In genomic region chr5:135009590-135010319, GRCm38 (mm10) we compare ENCODE assay signal across 8 mouse cellular contexts. TPM values are rescaled to one million over a fixed set of nuclear protein-coding genes. Genes with fewer than 3 reads are reported as not detected.
A peak's percentile ranks its signal among the peaks of the same experiment; 100 is the strongest.
DNase-seq lines count a peak whose midpoint lies in the region; ATAC-seq lines count a peak whose summit lies in the region.

No protein-coding gene starts in this region.

- WGBS in hindbrain, embryonic 16.5 days: 0% methylated on average over 32 of the region's 37 CpGs

- no peaks in the 10 kb centered on the region for H3K27me3 ChIP-seq in hindbrain, embryonic 16.5 days (replicated peaks; ENCODE audit: control insufficient read depth, insufficient read depth, low read length)

- H3K4me1 ChIP-seq in hindbrain, embryonic 16.5 days (ENCODE audit: control insufficient read depth, insufficient read depth, low read depth, low read length): peaks cover 18% of the 10 kb centered on the region

- H3K9ac ChIP-seq in hindbrain, embryonic 16.5 days (ENCODE audit: low read depth, low read length): peak overlapping the region; percentile 79

- no peaks in the 10 kb centered on the region for H3K9me3 ChIP-seq in hindbrain, embryonic 16.5 days (ENCODE audit: control insufficient read depth, low read length)

- H3K4me2 ChIP-seq in hindbrain, embryonic 16.5 days (ENCODE audit: low read length): peak overlapping the region; percentile 68

- H3K4me3 ChIP-seq in hindbrain, embryonic 16.5 days (ENCODE audit: low read length): peak overlapping the region; percentile 75

- peak; percentile 84 for DNase-seq in T-cell, adult 2 months (ENCODE audit: low spot score)
- DNase-seq in cerebellum, postnatal 36 days: peak; percentile 78 to 83
- peak; percentile 91 to 92 for DNase-seq in frontal cortex, postnatal 36 days (ENCODE audit: low spot score in 2 of 2)
- DNase-seq in left cerebral cortex, adult 8-10 months (ENCODE audit: low spot score in 2 of 2): peak; percentile 80 to 87
- DNase-seq in right cerebral cortex, adult 18-20 months: peak; percentile 89
- peak; percentile 78 for DNase-seq in urinary bladder, postnatal 25 days (ENCODE audit: low spot score)

- peak overlapping the region; percentile 99 for H3K27ac ChIP-seq in hindbrain, embryonic 16.5 days (ENCODE audit: low read depth, low read length)

- ATAC-seq in hindbrain, embryonic 16.5 days: peak; percentile 86
- ATAC-seq in megakaryocyte, adult 5-6 weeks (ENCODE audit: poor library complexity, severe bottlenecking): peak; percentile 44

- H3K36me3 ChIP-seq in hindbrain, embryonic 16.5 days (ENCODE audit: control insufficient read depth, insufficient read depth, low read length): no peaks in the 10 kb centered on the region

RNA-seq across cellular contexts. Expression of gene Abhd11, which starts 0.8 kb away (rescaled TPM):
- polyA plus RNA-seq in hindbrain, embryonic 16.5 days (2015; fragmentation: Nextera tagmentation; extraction: Ambion mirVana): 73.3 and 82.1 TPM in 2 replicates
- 10 to 100 TPM; 35.2 to 39.9 (median 36.7) TPM for total RNA-seq in left cerebral cortex, adult 8-10 months (2022)
- total RNA-seq in megakaryocyte, adult 5-6 weeks (2015): 52.5 and 55.0 TPM in 2 replicates
- total RNA-seq in megakaryocyte, adult 5-6 weeks (2017): 22.9 and 32.7 TPM in 2 replicates

RNA-seq across cellular contexts. Expression of gene Stx1a, which starts 13.5 kb away (rescaled TPM):
- 147 and 162 TPM in 2 replicates for polyA plus RNA-seq in hindbrain, embryonic 16.5 days (2015; fragmentation: Nextera tagmentation; extraction: Ambion mirVana)
- total RNA-seq in left cerebral cortex, adult 8-10 months (2022): 100 to 1,000 TPM; 239 to 271 (median 248) TPM
- total RNA-seq in megakaryocyte, adult 5-6 weeks (2015): 0.09 TPM in 1 of 2 replicates, not detected in the other
- not detected in 2 replicates for total RNA-seq in megakaryocyte, adult 5-6 weeks (2017)

RNA-seq across cellular contexts. Expression of gene Cldn3, which starts 23.7 kb away (rescaled TPM):
- polyA plus RNA-seq in hindbrain, embryonic 16.5 days (2015; fragmentation: Nextera tagmentation; extraction: Ambion mirVana): 4.2 and 4.6 TPM in 2 replicates
- under 1 TPM in 2 of 4 experiments, not detected in 2; 0.50 to 0.93 TPM for total RNA-seq in left cerebral cortex, adult 8-10 months (2022)
- total RNA-seq in megakaryocyte, adult 5-6 weeks (2015): not detected in 2 replicates
- not detected in 2 replicates for total RNA-seq in megakaryocyte, adult 5-6 weeks (2017)

RNA-seq across cellular contexts. Expression of gene Dnajc30, which starts 54.2 kb away (rescaled TPM):
- 44.0 and 45.3 TPM in 2 replicates for polyA plus RNA-seq in hindbrain, embryonic 16.5 days (2015; fragmentation: Nextera tagmentation; extraction: Ambion mirVana)
- total RNA-seq in left cerebral cortex, adult 8-10 months (2022): 10 to 100 TPM; 40.1 to 43.0 (median 42.0) TPM
- total RNA-seq in megakaryocyte, adult 5-6 weeks (2015): 15.5 and 16.3 TPM in 2 replicates
- total RNA-seq in megakaryocyte, adult 5-6 weeks (2017): 3.5 and 10.0 TPM in 2 replicates

RNA-seq across cellular contexts. Expression of gene Bud23, which starts 55.0 kb away (rescaled TPM):
- 77.0 and 81.1 TPM in 2 replicates for polyA plus RNA-seq in hindbrain, embryonic 16.5 days (2015; fragmentation: Nextera tagmentation; extraction: Ambion mirVana)
- 10 to 100 TPM; 39.2 to 51.0 (median 47.5) TPM for total RNA-seq in left cerebral cortex, adult 8-10 months (2022)
- total RNA-seq in megakaryocyte, adult 5-6 weeks (2015): 29.4 and 34.2 TPM in 2 replicates
- total RNA-seq in megakaryocyte, adult 5-6 weeks (2017): 24.2 and 27.6 TPM in 2 replicates

Comparison
In these comparisons a context has a peak if more than half of its experiments do, and no peak if none do; other contexts are left out.
1. Peak in every context shown above with its lines: DNase-seq, ATAC-seq, H3K4me3 ChIP-seq and H3K27ac ChIP-seq.
2. RNA of gene Stx1a, which starts 13.5 kb away (total RNA-seq): 239 to 271 TPM in left cerebral cortex, adult 8-10 months; 0.09 TPM in megakaryocyte, adult 5-6 weeks; every median in the first group is over 100 times any median in the second.